ENCODE assay signal across 19 mouse cellular contexts in the genomic region with DNA sequence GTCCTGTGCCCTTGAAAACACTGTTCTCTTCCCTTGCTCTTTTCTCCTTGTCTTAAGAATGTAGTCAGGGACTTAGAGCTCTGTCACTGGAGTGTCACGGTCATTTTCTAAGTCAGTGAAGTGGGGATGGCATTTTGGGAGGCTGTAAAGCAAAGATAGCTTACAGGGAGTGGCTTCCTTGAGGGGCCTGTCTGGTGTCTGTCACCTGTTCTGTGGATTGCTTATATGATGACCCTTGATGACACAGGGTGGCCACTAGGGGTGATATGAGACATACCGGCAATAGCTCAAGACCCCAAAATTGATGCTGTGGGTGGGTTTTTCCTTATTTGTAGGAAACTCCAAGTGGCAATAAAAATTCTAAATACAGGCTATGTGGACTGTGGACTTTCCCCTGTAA.
DNase-seq lines count a peak whose midpoint lies in the region; ATAC-seq and TF ChIP-seq lines count a peak whose summit lies in the region.
"Had no signal": no experiment of that assay in that cellular context is flagged by ENCODE, and none has a peak within 500 bp of the region (broad histone marks: within the 10 kb centered on the region; RNA-seq: fewer than 3 reads in every experiment).

No protein-coding gene starts in this region.

- no peaks in the 10 kb centered on the region; the same call in 1 of the 2 replicates for H3K36me3 ChIP-seq in hindbrain, postnatal 0 days (ENCODE audit: insufficient read depth, low read length)
- no peaks in the 10 kb centered on the region for H3K36me3 ChIP-seq in hindbrain, embryonic 13.5 days
- no peaks in the 10 kb centered on the region for H3K36me3 ChIP-seq in midbrain, postnatal 0 days (ENCODE audit: insufficient read depth, low read length)
- peaks cover 2% of the 10 kb centered on the region; the same call in 1 of the 2 replicates for H3K36me3 ChIP-seq in midbrain, embryonic 14.5 days (ENCODE audit: control insufficient read depth, insufficient read depth, low read length)
- no peaks in the 10 kb centered on the region; a peak in 1 of 4 replicates for H3K36me3 ChIP-seq in MEL (ENCODE audit: control insufficient read depth in 1 of 2, insufficient read depth in 2 of 2, low read length in 2 of 2)
- H3K36me3 ChIP-seq: heart, embryonic 10.5 days; neural tube, embryonic 13.5 days had no signal

- H3K4me2 ChIP-seq in hindbrain, postnatal 0 days (ENCODE audit: low read depth, low read length) = no peak overlapping the region
- no peak overlapping the region for H3K4me2 ChIP-seq in hindbrain, embryonic 13.5 days
- no peak overlapping the region for H3K4me2 ChIP-seq in midbrain, postnatal 0 days (ENCODE audit: low read depth, low read length, poor library complexity, severe bottlenecking)
- no peak overlapping the region for H3K4me2 ChIP-seq in midbrain, embryonic 14.5 days (ENCODE audit: low read length)
- H3K4me2 ChIP-seq: neural tube, embryonic 13.5 days had no signal

- DNase-seq in hindbrain, postnatal 0 days (ENCODE audit: low spot score) = no peak
- DNase-seq in midbrain, postnatal 0 days (ENCODE audit: low spot score) = no peak
- DNase-seq in midbrain, embryonic 14.5 days = no peak
- DNase-seq in MEL (ENCODE audit: low read depth, low spot score) = peak; percentile 10
- DNase-seq in retina, postnatal 1 day = peak; percentile 36
- DNase-seq in spleen, adult 18-20 months = no peak
- no peak for DNase-seq in layer of hippocampus, postnatal 14 days (ENCODE audit: low spot score in 2 of 2)
- DNase-seq: adrenal gland, postnatal 14 days; cerebellum, adult 8-10 months; gastrocnemius, postnatal 25 days; heart, postnatal 14 days; kidney, adult 8-10 months; kidney, postnatal 4 days; layer of hippocampus, postnatal 36 days had no signal

- H3K27me3 ChIP-seq in hindbrain, postnatal 0 days (ENCODE audit: insufficient read depth, low read length) = no peaks in the 10 kb centered on the region
- peaks cover 6% of the 10 kb centered on the region; the same call in 1 of the 2 replicates for H3K27me3 ChIP-seq in hindbrain, embryonic 13.5 days
- no peaks in the 10 kb centered on the region for H3K27me3 ChIP-seq in midbrain, postnatal 0 days (ENCODE audit: insufficient read depth, low read length)
- no peaks in the 10 kb centered on the region for H3K27me3 ChIP-seq in midbrain, embryonic 14.5 days (ENCODE audit: control insufficient read depth, insufficient read depth, low read length)
- no peaks in the 10 kb centered on the region for H3K27me3 ChIP-seq in MEL (ENCODE audit: control insufficient read depth in 1 of 2, insufficient read depth in 2 of 2, low read length in 2 of 2)

- no peaks in the 10 kb centered on the region for H3K9me3 ChIP-seq in hindbrain, postnatal 0 days (ENCODE audit: low read length)
- no peaks in the 10 kb centered on the region for H3K9me3 ChIP-seq in hindbrain, embryonic 13.5 days
- no peaks in the 10 kb centered on the region for H3K9me3 ChIP-seq in midbrain, postnatal 0 days (ENCODE audit: low read length)
- H3K9me3 ChIP-seq in midbrain, embryonic 14.5 days (ENCODE audit: control insufficient read depth, low read length) = no peaks in the 10 kb centered on the region
- H3K9me3 ChIP-seq in MEL (replicated peaks; ENCODE audit: insufficient read depth, low read length) = no peaks in the 10 kb centered on the region
- H3K9me3 ChIP-seq: heart, embryonic 10.5 days; megakaryocyte, embryonic 14.5 days; neural tube, embryonic 13.5 days had no signal

- H3K27ac ChIP-seq in hindbrain, postnatal 0 days = no peak overlapping the region
- no peak overlapping the region for H3K27ac ChIP-seq in hindbrain, embryonic 13.5 days
- H3K27ac ChIP-seq in midbrain, postnatal 0 days (ENCODE audit: low read depth, low read length) = no peak overlapping the region
- no peak overlapping the region for H3K27ac ChIP-seq in midbrain, embryonic 14.5 days (replicated peaks; ENCODE audit: low read depth, low read length)
- H3K27ac ChIP-seq in MEL (ENCODE audit: control insufficient read depth, low read depth, low read length) = no peak overlapping the region
- H3K27ac ChIP-seq: heart, embryonic 10.5 days; neural tube, embryonic 13.5 days had no signal

- no peak for ATAC-seq in hindbrain, postnatal 0 days
- no peak for ATAC-seq in hindbrain, embryonic 13.5 days (ENCODE audit: low FRiP score)
- no peak for ATAC-seq in midbrain, postnatal 0 days (ENCODE audit: low FRiP score)
- ATAC-seq in midbrain, embryonic 14.5 days (ENCODE audit: low FRiP score, low TSS enrichment) = no peak
- ATAC-seq: hindbrain, embryonic 16.5 days had no signal

- WGBS in hindbrain, postnatal 0 days = 83% methylated on average over 2 of the region's 2 CpGs
- WGBS in hindbrain, embryonic 13.5 days = 79% methylated on average over 2 of the region's 2 CpGs
- 71% methylated on average over 2 of the region's 2 CpGs for WGBS in midbrain, postnatal 0 days
- WGBS in midbrain, embryonic 14.5 days = 72% methylated on average over 2 of the region's 2 CpGs

- TF ChIP-seq EP300 in MEL (IDR thresholded peaks at IDR 0.05; ENCODE audit: low read depth in 1 of 2, low read length in 2 of 2) = no peak

- no peak overlapping the region for H3K9ac ChIP-seq in hindbrain, postnatal 0 days (replicated peaks; ENCODE audit: low read length)
- no peak overlapping the region for H3K9ac ChIP-seq in hindbrain, embryonic 13.5 days
- no peak overlapping the region for H3K9ac ChIP-seq in midbrain, postnatal 0 days (replicated peaks; ENCODE audit: low read length, poor library complexity, severe bottlenecking)
- no peak overlapping the region for H3K9ac ChIP-seq in midbrain, embryonic 14.5 days (replicated peaks; ENCODE audit: low read length)
- H3K9ac ChIP-seq in MEL (ENCODE audit: control insufficient read depth, low read depth, low read length, poor library complexity, severe bottlenecking) = no peak overlapping the region
- H3K9ac ChIP-seq: neural tube, embryonic 13.5 days had no signal

- 0 out of 2 replicates have a peak, but pooled peaks cover 11% of the 10 kb centered on the region for H3K4me1 ChIP-seq in hindbrain, postnatal 0 days (ENCODE audit: insufficient read depth, low read length)
- peaks cover 18% of the 10 kb centered on the region for H3K4me1 ChIP-seq in hindbrain, embryonic 13.5 days (replicated peaks)
- H3K4me1 ChIP-seq in midbrain, postnatal 0 days (ENCODE audit: insufficient read depth, low read length) = no peaks in the 10 kb centered on the region; the same call in 1 of the 2 replicates
- H3K4me1 ChIP-seq in midbrain, embryonic 14.5 days (ENCODE audit: control insufficient read depth, insufficient read depth, low read length) = peaks cover 9% of the 10 kb centered on the region; the same call in 1 of the 2 replicates
- no peaks in the 10 kb centered on the region for H3K4me1 ChIP-seq in MEL (ENCODE audit: control insufficient read depth in 1 of 2, insufficient read depth in 2 of 2, low read length in 2 of 2)
- H3K4me1 ChIP-seq: heart, embryonic 10.5 days; megakaryocyte, embryonic 14.5 days had no signal

- no peaks in the 10 kb centered on the region for H3K79me2 ChIP-seq in MEL (ENCODE audit: control insufficient read depth, insufficient read depth, low read length, poor library complexity)

- TF ChIP-seq CTCF in hindbrain, postnatal 0 days (IDR thresholded peaks at IDR 0.05; ENCODE audit: low read depth) = peak; percentile 50
- peak; percentile 48 for TF ChIP-seq CTCF in midbrain, postnatal 0 days (IDR thresholded peaks at IDR 0.05)
- TF ChIP-seq CTCF in MEL (IDR thresholded peaks at IDR 0.05 in 2 of 3, conservative IDR thresholded peaks at IDR 0.05 in 1 of 3; ENCODE audit: control insufficient read depth in 1 of 3, insufficient read depth in 1 of 3, low read depth in 2 of 3, low read length in 3 of 3, poor library complexity in 1 of 3, severe bottlenecking in 1 of 3) = peak in 2 of 3 experiments; percentile 2 to 19; a peak in 2 of 6 replicates

- no peak for TF ChIP-seq POLR2A in MEL (IDR thresholded peaks at IDR 0.05; ENCODE audit: control insufficient read depth in 1 of 2, insufficient read depth in 1 of 2, low read depth in 1 of 2, low read length in 2 of 2, poor library complexity in 1 of 2)

- no peak for TF ChIP-seq RAD21 in MEL (IDR thresholded peaks at IDR 0.05; ENCODE audit: low read depth, low read length)

- H3K4me3 ChIP-seq in hindbrain, postnatal 0 days (ENCODE audit: low read length) = no peak overlapping the region
- H3K4me3 ChIP-seq in hindbrain, embryonic 13.5 days = no peak overlapping the region
- no peak overlapping the region for H3K4me3 ChIP-seq in midbrain, postnatal 0 days (ENCODE audit: low read depth, low read length)
- H3K4me3 ChIP-seq in midbrain, embryonic 14.5 days (replicated peaks; ENCODE audit: low read depth, low read length) = no peak overlapping the region
- no peak overlapping the region for H3K4me3 ChIP-seq in MEL (ENCODE audit: control insufficient read depth in 1 of 2, insufficient read depth in 1 of 2, low read depth in 2 of 2, low read length in 2 of 2)
- H3K4me3 ChIP-seq: heart, embryonic 10.5 days; megakaryocyte, embryonic 14.5 days; neural tube, embryonic 13.5 days had no signal

TF ChIP-seq in MEL, 35 proteins besides CTCF, POLR2A, EP300 and RAD21:
- TF ChIP-seq ZMIZ1 (IDR thresholded peaks at IDR 0.05; ENCODE audit: low read depth, low read length) = no peak
- TF ChIP-seq TBP (IDR thresholded peaks at IDR 0.05; ENCODE audit: low read depth, low read length) = no peak
- no peak for TF ChIP-seq JUND (IDR thresholded peaks at IDR 0.05; ENCODE audit: low read depth, low read length)
- TF ChIP-seq POLR2AphosphoS5 (IDR thresholded peaks at IDR 0.05; ENCODE audit: borderline replicate concordance, low read depth, low read length) = no peak
- TF ChIP-seq CHD2 (IDR thresholded peaks at IDR 0.05; ENCODE audit: low read length) = no peak
- TF ChIP-seq MEF2A (IDR thresholded peaks at IDR 0.05; ENCODE audit: extremely low read depth, insufficient replicate concordance, low read depth, low read length, poor library complexity, severe bottlenecking) = no peak
- TF ChIP-seq POLR2AphosphoS2 (IDR thresholded peaks at IDR 0.05; ENCODE audit: low read length) = no peak
- no peak for TF ChIP-seq RCOR1 (IDR thresholded peaks at IDR 0.05; ENCODE audit: low read depth, low read length)
- TF ChIP-seq NELFE (IDR thresholded peaks at IDR 0.05; ENCODE audit: low read depth, low read length) = no peak
- no peak for TF ChIP-seq MYB (IDR thresholded peaks at IDR 0.05; ENCODE audit: low read depth, low read length)
- no peak for TF ChIP-seq TAL1 (IDR thresholded peaks at IDR 0.05; ENCODE audit: low read length)
- TF ChIP-seq SIN3A (IDR thresholded peaks at IDR 0.05; ENCODE audit: low read length) = no peak
- TF ChIP-seq MAX (IDR thresholded peaks at IDR 0.05; ENCODE audit: low read length) = no peak
- no peak for TF ChIP-seq TCF12 (IDR thresholded peaks at IDR 0.05; ENCODE audit: low read depth, low read length)
- TF ChIP-seq CHD1 (IDR thresholded peaks at IDR 0.05; ENCODE audit: low read depth, low read length) = no peak
- TF ChIP-seq E2F4 (IDR thresholded peaks at IDR 0.05; ENCODE audit: borderline replicate concordance, low read depth, low read length) = no peak
- no peak for TF ChIP-seq UBTF (IDR thresholded peaks at IDR 0.05; ENCODE audit: borderline replicate concordance, insufficient read depth, low read depth, low read length)
TF ChIP-seq in MEL: peak in this region for 0.

Comparison
In these comparisons a context has a peak if more than half of its experiments do, and no peak if none do; other contexts are left out.
1. DNase-seq: peak in MEL (single experiment) and retina, postnatal 1 day (single experiment); none in hindbrain, postnatal 0 days (single experiment), midbrain, postnatal 0 days (single experiment), midbrain, embryonic 14.5 days (single experiment), spleen, adult 18-20 months (0 of 2) and layer of hippocampus, postnatal 14 days (0 of 2).
2. Peak in every context shown above with its lines, with median percentiles within 50 percentile points of each other: CTCF ChIP-seq.